Mouse (Mus musculus) lung, postnatal 0 days (tissue): Measurements from ENCODE around the gene Rabl6.

ENCODE experiments used
- CTCF ChIP-seq: IDR thresholded peaks from 2 replicates; pipeline ENCODE4 v1.5.1; 2016; ENCODE audit warnings: antibody characterized with exemption, mild to moderate bottlenecking
- EP300 ChIP-seq: IDR thresholded peaks from 2 replicates; pipeline ENCODE4 v1.6.1; 2016; ENCODE audit warnings: antibody characterized with exemption, mild to moderate bottlenecking, control low read depth

DNA sequence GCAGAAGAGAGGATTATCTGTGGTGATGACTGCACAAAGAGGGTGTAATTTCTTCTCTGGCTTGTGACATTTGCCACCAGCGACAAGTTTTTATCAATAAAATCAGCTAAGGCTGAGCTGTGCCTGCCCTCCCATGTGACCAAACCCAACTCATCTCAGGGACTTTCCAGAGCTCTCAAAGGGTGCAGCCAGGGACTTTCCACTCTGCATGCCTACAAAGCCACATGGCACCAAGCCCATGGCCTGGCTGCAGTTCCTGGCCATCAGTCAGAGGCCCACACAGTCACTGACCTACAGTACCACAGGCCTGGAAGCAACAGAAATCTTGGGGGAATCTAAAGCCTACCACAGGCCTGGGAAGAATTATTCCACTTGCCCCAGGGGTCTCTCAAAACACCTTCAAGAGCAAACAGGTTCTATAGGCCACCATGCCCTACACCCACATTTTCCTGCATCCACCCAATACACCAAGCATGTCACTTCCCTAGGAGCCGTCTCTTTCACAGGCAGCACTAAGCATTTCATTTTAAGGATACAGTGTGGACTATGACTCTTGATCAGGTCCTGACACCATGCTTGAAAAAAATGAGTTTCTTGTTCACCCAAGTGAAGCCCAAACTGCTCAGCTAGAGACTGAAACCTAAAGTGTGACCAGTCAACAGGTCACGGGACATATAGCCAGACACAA lies 74.0 kb downstream of the Rabl6 start:
- TF ChIP-seq CTCF, result no peak
- TF ChIP-seq EP300, result no peak
